Mouse (Mus musculus) kidney, embryonic 15.5 days (tissue): ENCODE results near the gene Ky. TPM values are rescaled to one million over a fixed set of nuclear protein-coding genes. Genes with fewer than 3 reads are reported as not detected.

Experiments used
- ATAC-seq: fragments of 200-750 bp; cut with Nextera tagmentation; replicated peaks from 2 replicates; pipeline ENCODE4 v1.8.0; 2017; ENCODE audit warnings: moderate TSS enrichment; ENCODE audit not compliant: low FRiP score
- H3K27ac ChIP-seq: fragments of 300-500 bp; sonication (generic); 2 replicates; pipeline ENCODE4 v1.5.1; 2015; ENCODE audit warnings: mild to moderate bottlenecking, inconsistent platforms
- H3K27me3 ChIP-seq: fragments of 300-500 bp; sonication (generic); 2 replicates; pipeline ENCODE4 v1.6.1; 2015; ENCODE audit warnings: inconsistent platforms
- H3K36me3 ChIP-seq: fragments of 300-500 bp; sonication (generic); 2 replicates; pipeline ENCODE4 v1.6.1; 2015; ENCODE audit warnings: inconsistent platforms
- H3K4me1 ChIP-seq: fragments of 300-500 bp; sonication (generic); 2 replicates; pipeline ENCODE4 v1.6.1; 2015; ENCODE audit warnings: inconsistent platforms
- H3K4me2 ChIP-seq: fragments of 300-500 bp; sonication (generic); 2 replicates; pipeline ENCODE4 v1.6.1; 2015; ENCODE audit warnings: moderate library complexity, mild to moderate bottlenecking, inconsistent platforms
- H3K4me3 ChIP-seq: fragments of 300-500 bp; sonication (generic); replicated peaks from 2 replicates; pipeline ENCODE4 v1.5.1; 2015; ENCODE audit warnings: mild to moderate bottlenecking, inconsistent platforms
- H3K9ac ChIP-seq: fragments of 300-500 bp; sonication (generic); 2 replicates; pipeline ENCODE4 v1.6.1; 2015; ENCODE audit warnings: mild to moderate bottlenecking, inconsistent platforms
- H3K9me3 ChIP-seq: fragments of 300-500 bp; sonication (generic); replicated peaks from 2 replicates; pipeline ENCODE4 v1.6.1; 2016; ENCODE audit warnings: inconsistent platforms
- WGBS: fragments of 180-500 bp; shearing (Covaris S2); methylation state at CpG from one replicate; pipeline ENCODE4 v1.1.7; 2015; ENCODE audit warnings: mixed read lengths; 5-methylcytosine and 5-hydroxymethylcytosine counted together
- polyA plus RNA-seq: library from polyadenylated mRNA; unstranded; fragments of >200 nt; fragmentation: Nextera tagmentation; extraction: Ambion mirVana; gene quantifications from 2 replicates; pipeline ENCODE4 v1.2.1, GENCODE M21; 2015

Ky gene
- polyA plus RNA-seq, 1 experiment from 2014 or later = 0.27 TPM

DNA sequence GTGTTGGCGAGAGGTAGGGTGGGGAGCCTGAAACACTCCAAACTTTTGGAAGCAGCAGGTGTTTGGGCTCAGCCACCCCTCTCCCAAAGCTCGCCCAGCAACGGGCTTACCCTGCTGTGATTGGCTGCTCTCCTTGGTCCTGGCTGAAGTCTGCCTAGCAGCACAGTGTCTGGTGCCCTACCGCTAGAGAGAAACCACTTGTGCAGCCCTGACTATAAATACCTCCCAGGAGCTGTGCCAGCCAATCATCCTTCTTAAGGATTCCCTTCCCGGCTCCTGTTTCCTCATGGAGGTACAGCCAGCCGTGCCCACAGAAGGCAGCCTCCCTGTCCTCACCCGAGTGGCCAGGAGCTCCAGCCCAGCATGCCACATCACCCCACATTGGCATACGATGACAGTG, 5.9 kb downstream of the Ky start:
- H3K9me3 ChIP-seq = no peaks in the 10 kb centered on the region
- H3K36me3 ChIP-seq = no peaks in the 10 kb centered on the region
- ATAC-seq = peak; percentile 80
- 35% methylated on average over 8 of the region's 8 CpGs for WGBS
- no peak overlapping the region for H3K4me2 ChIP-seq
- H3K27ac ChIP-seq = no peak overlapping the region
- H3K9ac ChIP-seq = no peak overlapping the region
- H3K27me3 ChIP-seq = peaks cover 31% of the 10 kb centered on the region
- H3K4me1 ChIP-seq = peaks cover under 1% of the 10 kb centered on the region
- H3K4me3 ChIP-seq = no peak overlapping the region

DNA sequence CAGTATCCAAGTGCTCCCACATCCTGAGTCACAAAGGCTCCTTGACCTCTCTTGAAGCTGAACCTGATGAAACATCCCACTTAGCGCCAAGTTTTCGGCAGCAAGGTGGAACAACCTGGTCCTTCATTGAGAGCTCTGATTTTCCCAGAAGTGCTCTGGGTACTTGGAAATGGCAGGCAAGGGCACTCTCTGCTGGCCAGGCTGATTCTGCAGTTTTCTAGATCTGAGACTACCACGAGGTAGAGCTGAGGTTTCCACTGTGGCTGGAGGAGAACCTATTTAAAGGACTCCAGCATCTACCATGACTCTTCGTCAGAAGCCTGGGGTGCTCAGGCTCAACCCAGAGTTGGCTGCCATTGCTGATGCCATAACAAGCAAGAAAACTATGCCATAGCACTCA, 8.0 kb downstream of the Ky start:
- Histone ChIP-seq H3K9ac (no peak overlapping the region), H3K4me3 (no peak overlapping the region), H3K4me2 (no peak overlapping the region), H3K27me3 (0 out of 2 replicates have a peak, but pooled peaks cover 12% of the 10 kb centered on the region), H3K4me1 (no peaks in the 10 kb centered on the region), H3K27ac (no peak overlapping the region), H3K36me3 (no peaks in the 10 kb centered on the region), H3K9me3 (no peaks in the 10 kb centered on the region)
- 82% methylated on average over 4 of the region's 4 CpGs for WGBS
- ATAC-seq = no peak

DNA sequence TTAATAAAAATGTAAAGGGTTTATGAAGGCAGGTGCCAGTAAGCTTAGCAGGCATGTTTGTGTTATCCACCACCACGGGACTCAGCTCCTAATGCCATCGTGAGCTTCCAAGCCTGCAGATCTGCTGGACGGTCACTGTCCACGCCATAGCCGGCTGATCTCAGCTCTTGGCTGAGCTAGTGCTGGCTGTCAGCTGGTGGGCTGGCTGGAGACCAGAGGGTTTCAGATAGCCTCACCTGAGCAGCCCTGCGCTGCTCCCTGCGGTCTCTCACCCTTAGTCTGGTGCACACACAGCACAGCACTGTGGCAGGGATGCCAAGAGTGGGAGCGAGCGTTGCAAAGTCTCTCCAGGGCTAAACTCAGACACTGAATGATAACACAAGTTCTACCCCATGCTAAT, 12.9 kb downstream of the Ky start:
- H3K4me3 ChIP-seq = no peak overlapping the region
- no peaks in the 10 kb centered on the region for H3K36me3 ChIP-seq
- 80% methylated on average over 9 of the region's 9 CpGs for WGBS
- no peaks in the 10 kb centered on the region for H3K9me3 ChIP-seq
- no peak for ATAC-seq
- no peak overlapping the region for H3K4me2 ChIP-seq
- no peak overlapping the region for H3K27ac ChIP-seq
- no peaks in the 10 kb centered on the region for H3K4me1 ChIP-seq
- no peak overlapping the region for H3K9ac ChIP-seq
- 0 out of 2 replicates have a peak, but pooled peaks cover 6% of the 10 kb centered on the region for H3K27me3 ChIP-seq

DNA sequence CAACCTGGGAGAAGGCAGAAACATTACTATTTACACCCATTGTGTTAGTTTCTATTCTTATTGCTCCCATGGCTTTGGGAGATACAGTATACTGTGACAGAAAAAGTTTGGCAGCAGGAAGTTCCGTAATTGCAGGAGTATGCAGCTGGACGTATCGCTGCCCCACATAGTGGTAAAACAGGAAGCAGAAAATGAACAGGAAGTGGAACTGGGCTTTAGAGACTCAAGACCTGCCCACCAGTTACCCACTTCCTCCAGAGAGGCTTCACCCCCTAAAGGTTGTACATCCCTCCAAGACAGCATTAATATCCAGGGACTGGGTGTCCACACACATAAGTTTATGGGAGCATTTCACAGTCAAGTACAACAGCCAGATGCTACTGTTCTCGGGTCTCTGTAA, 15.8 kb downstream of the Ky start:
- Histone ChIP-seq H3K36me3 (no peaks in the 10 kb centered on the region), H3K9ac (no peak overlapping the region), H3K9me3 (no peaks in the 10 kb centered on the region), H3K4me3 (no peak overlapping the region), H3K27ac (no peak overlapping the region), H3K4me1 (no peaks in the 10 kb centered on the region), H3K27me3 (no peaks in the 10 kb centered on the region), H3K4me2 (no peak overlapping the region)
- ATAC-seq = no peak
- WGBS = 76% methylated on average over 4 of the region's 4 CpGs

DNA sequence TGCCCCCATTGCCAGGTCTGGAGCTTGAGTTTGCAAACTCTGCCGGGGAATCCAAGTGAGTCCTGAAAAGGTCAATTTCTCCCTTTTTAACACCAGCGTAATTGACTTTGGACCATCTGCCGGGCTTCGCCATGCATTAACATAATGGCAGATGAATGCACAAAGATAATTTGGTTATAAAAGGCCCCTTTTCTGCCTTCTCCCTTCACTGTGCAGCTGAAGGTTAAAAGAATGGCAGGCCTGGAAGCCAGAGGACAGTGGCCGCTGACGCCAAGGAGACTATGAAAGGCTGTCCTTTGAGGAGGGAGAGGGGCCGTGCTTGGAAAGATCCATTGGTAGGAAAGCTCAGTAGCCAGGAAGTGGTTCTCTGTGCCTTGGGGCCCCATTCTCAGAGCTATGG, 22.6 kb downstream of the Ky start:
- Histone ChIP-seq H3K4me2 (no peak overlapping the region), H3K27me3 (peaks cover 12% of the 10 kb centered on the region), H3K9me3 (no peaks in the 10 kb centered on the region), H3K4me1 (peaks cover 11% of the 10 kb centered on the region), H3K4me3 (no peak overlapping the region), H3K36me3 (no peaks in the 10 kb centered on the region), H3K9ac (no peak overlapping the region), H3K27ac (no peak overlapping the region)
- 85% methylated on average over 7 of the region's 7 CpGs for WGBS
- ATAC-seq = no peak

DNA sequence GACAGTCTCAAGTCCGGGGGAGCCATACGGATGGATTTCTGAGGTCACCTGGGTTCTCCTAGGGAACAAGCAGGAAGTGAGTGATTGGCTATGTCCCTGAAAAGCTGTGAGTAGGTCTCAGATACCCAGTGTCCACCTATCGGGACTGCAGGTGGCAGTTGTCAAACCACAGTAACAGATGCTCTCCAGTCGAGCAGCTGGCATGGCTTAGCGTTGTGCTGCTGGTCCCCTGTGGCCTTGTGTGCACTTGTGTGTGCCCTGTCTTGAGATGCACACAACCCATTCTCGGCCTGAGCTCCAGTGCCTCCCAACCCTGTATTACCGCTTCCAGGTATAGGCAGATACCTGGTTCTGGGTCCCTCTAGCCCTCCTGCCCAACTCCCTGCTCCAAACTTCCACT, 23.0 kb downstream of the Ky start:
- WGBS = 76% methylated on average over 7 of the region's 7 CpGs
- H3K9ac ChIP-seq = no peak overlapping the region
- no peak overlapping the region for H3K4me2 ChIP-seq
- ATAC-seq = no peak
- no peaks in the 10 kb centered on the region for H3K9me3 ChIP-seq
- H3K27me3 ChIP-seq = peaks cover 16% of the 10 kb centered on the region
- no peaks in the 10 kb centered on the region for H3K36me3 ChIP-seq
- H3K4me1 ChIP-seq = peaks cover 11% of the 10 kb centered on the region
- no peak overlapping the region for H3K27ac ChIP-seq
- no peak overlapping the region for H3K4me3 ChIP-seq

DNA sequence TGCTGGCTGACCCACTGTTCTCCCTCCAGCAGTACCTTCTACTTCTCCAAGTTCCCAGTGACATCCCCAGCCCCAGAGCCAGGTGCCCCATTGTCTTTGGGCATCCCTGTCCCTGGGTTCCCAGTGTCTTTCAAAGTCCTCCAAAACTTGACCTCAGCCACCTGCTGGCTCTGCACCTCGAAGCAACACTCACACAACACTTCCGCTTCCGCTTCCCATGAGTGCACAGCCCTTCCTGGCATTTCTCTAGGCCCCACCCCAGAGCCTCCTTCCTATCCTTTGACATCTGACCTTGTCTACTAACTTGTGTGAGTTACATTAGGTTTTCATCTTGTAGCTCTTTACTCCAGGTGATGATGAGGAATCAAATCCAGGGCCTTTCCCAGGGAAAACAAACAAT, 23.5 kb downstream of the Ky start:
- Histone ChIP-seq H3K4me2 (no peak overlapping the region), H3K27me3 (peaks cover 16% of the 10 kb centered on the region), H3K27ac (no peak overlapping the region), H3K36me3 (no peaks in the 10 kb centered on the region), H3K9me3 (no peaks in the 10 kb centered on the region), H3K4me3 (no peak overlapping the region), H3K4me1 (peaks cover 11% of the 10 kb centered on the region), H3K9ac (no peak overlapping the region)
- no peak for ATAC-seq
- 73% methylated on average over 3 of the region's 3 CpGs for WGBS

DNA sequence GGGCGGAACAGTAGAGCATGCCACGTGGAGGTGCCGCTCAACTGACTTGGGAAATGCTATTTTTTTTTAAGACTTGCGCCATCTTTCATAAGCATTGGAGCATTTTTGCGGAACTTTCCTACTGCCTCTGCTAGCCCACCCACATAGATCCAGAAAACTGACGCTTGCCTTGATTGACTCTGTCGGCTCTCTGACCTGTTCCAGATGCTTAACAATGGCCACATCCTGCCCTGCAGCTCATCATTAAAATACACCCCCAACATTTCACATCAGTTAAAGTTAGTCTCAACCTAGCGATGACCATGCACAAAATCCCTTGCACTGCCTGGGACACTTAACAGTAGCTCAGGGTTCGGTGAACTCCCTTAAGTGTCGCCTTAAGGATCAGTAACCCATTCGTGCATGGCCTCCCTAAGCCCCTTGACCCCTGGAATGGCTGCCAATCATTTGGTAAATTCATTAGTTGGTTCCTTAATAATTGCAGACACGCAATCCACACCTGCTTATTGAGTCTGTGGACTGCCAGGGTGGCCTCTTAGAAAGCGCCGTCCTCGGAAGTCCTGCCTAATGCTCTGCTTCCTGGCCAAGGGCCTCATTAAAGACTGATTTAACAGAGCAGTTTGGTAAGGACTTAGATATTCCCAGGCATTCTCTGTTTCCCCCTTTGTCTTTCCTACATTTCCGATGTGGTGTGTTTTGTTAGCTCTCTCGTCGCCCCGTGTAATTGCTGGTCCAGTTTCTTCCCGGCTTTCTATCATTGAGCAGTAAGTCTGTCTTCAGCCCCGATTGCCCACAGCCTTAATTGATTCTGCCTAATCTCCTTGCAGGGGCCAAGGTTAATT, 25.7 kb downstream of the Ky start:
- Histone ChIP-seq H3K27me3 (peaks cover 16% of the 10 kb centered on the region), H3K4me2 (no peak overlapping the region), H3K9me3 (no peaks in the 10 kb centered on the region), H3K4me3 (no peak overlapping the region), H3K27ac (no peak overlapping the region), H3K9ac (no peak overlapping the region), H3K4me1 (peaks cover 11% of the 10 kb centered on the region), H3K36me3 (no peaks in the 10 kb centered on the region)
- whole genome bisulfite sequencing = 37% methylated on average over 21 of the region's 21 CpGs
- ATAC-seq = 0 out of 2 replicates have a peak, but pooled peaks have one; percentile 22

DNA sequence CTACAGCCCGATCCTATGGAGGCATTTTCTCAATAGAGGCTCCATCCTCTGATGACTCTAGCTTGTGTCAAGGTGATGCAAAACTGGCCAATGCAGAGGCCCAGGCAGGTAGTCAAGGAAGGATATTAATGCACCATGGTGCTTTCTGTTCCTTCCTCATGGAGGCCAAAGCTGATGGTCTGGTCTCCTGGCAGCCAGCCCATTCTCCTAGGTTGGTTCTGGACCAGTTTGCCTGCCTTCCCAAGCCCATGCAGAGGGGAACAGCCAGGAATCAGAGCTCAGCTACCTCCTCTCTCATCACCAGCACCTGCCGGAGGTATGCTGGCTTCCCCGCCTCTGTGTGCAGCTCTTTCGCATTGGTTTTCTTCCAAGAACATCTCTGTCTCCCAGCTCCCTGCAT, 31.4 kb downstream of the Ky start:
- no peaks in the 10 kb centered on the region for H3K9me3 ChIP-seq
- peaks cover 8% of the 10 kb centered on the region; the same call in 1 of the 2 replicates for H3K27me3 ChIP-seq
- H3K9ac ChIP-seq = no peak overlapping the region
- no peaks in the 10 kb centered on the region for H3K4me1 ChIP-seq
- no peak overlapping the region for H3K4me2 ChIP-seq
- WGBS = 89% methylated on average over 4 of the region's 4 CpGs
- H3K36me3 ChIP-seq = no peaks in the 10 kb centered on the region
- no peak overlapping the region for H3K4me3 ChIP-seq
- no peak for ATAC-seq
- no peak overlapping the region for H3K27ac ChIP-seq

DNA sequence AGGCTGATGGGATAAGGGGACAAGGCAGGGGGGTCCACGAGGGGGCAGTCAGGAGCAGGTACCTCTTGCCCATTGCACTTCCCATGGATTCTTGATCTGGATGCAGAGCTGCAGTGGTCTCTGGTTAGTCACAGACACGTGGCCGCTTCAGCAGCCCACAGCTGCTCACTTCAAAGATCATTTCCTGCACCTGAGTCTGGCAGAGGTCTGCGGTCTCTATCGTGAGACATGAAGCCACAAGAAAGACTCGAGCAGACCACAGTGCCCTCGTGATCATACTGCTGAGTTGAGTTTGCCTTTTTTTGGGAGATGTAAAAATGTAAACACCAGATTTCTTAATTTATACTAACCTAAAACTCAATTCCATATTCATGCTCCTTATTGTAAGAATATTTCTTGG, 34.1 kb downstream of the Ky start:
- WGBS = 67% methylated on average over 7 of the region's 7 CpGs
- Histone ChIP-seq H3K9ac (no peak overlapping the region), H3K27me3 (peaks cover 13% of the 10 kb centered on the region; the same call in 1 of the 2 replicates), H3K4me1 (peaks cover 6% of the 10 kb centered on the region), H3K4me3 (no peak overlapping the region), H3K4me2 (no peak overlapping the region), H3K27ac (no peak overlapping the region), H3K9me3 (no peaks in the 10 kb centered on the region), H3K36me3 (no peaks in the 10 kb centered on the region)
- ATAC-seq = no peak

DNA sequence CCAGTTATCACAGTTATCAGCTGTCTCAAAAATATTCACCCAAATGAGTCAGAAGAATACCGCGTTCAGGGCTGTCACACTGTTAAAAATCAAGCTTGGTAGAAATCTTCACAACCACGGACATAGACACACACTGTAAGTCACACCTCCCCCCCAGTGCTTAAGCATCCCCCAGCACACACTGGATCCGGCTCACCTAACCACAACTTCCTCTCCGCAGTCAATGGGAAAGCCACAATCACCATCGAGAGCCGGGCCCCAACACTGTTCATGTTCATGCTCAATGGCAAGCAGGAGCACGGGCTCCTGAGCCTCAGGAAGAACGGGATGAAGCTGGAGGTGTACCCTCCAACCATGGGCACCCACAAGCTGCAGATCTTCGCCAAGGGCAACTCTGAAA, 36.1 kb downstream of the Ky start:
- peaks cover 28% of the 10 kb centered on the region for H3K27me3 ChIP-seq
- peaks cover 18% of the 10 kb centered on the region for H3K4me1 ChIP-seq
- no peaks in the 10 kb centered on the region for H3K36me3 ChIP-seq
- WGBS = 91% methylated on average over 10 of the region's 10 CpGs
- no peak overlapping the region for H3K4me2 ChIP-seq
- ATAC-seq = no peak
- H3K9ac ChIP-seq = no peak overlapping the region
- no peaks in the 10 kb centered on the region for H3K9me3 ChIP-seq
- H3K4me3 ChIP-seq = no peak overlapping the region
- no peak overlapping the region for H3K27ac ChIP-seq

DNA sequence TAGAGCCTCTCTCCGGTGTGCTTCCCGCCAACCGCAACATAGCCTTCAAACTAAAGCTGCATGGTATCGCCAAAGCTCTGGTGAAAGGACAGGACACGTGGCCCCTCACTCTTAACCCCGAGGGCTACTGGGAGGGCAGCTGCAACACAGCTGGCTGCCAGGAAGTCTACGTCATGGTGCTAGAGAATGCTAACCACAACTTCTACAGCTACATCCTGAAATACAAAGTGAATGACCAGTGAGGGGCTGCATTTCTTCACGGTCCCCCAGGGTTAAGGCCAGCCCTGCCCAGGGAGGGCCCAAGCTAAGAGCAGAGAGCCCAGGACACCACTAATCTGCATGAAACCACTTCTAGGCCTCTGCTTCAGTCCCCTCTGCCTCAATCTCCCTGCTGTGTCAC, 37.0 kb downstream of the Ky start:
- H3K4me1 ChIP-seq = peaks cover 18% of the 10 kb centered on the region
- no peaks in the 10 kb centered on the region for H3K9me3 ChIP-seq
- no peak for ATAC-seq
- no peak overlapping the region for H3K4me3 ChIP-seq
- H3K27ac ChIP-seq = no peak overlapping the region
- no peak overlapping the region for H3K9ac ChIP-seq
- WGBS = 78% methylated on average over 8 of the region's 8 CpGs
- H3K36me3 ChIP-seq = no peaks in the 10 kb centered on the region
- peaks cover 37% of the 10 kb centered on the region for H3K27me3 ChIP-seq
- no peak overlapping the region for H3K4me2 ChIP-seq

DNA sequence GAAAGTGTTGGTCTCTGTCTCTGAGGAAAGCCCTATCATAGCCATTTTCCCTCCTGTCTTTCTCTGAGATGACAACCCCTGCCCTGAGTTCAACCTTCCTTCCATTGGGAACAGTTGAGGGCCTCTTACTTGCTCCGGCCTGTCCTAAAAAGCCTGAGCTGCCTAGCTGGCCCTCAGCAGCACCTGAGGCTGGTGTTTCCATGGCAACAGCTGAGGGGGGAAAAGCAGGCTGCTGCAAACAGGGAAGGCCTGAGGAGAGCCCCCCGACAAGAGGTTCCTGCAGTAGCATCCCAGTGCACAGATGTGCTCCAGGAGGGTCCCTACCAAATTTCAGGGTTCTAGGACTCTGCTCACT, 38.2 kb downstream of the Ky start:
- WGBS = 71% methylated on average over 2 of the region's 2 CpGs
- Histone ChIP-seq H3K9me3 (no peaks in the 10 kb centered on the region), H3K9ac (no peak overlapping the region), H3K4me1 (peaks cover 18% of the 10 kb centered on the region), H3K4me2 (no peak overlapping the region), H3K27ac (no peak overlapping the region), H3K27me3 (peaks cover 43% of the 10 kb centered on the region), H3K36me3 (no peaks in the 10 kb centered on the region), H3K4me3 (no peak overlapping the region)
- no peak for ATAC-seq
